ENCODE assay signal across 16 mouse cellular contexts in genomic region chr12:104969618-104970017, GRCm38 (mm10). TPM values are rescaled to one million over a fixed set of nuclear protein-coding genes. Genes with fewer than 3 reads are reported as not detected.
DNase-seq lines count a peak whose midpoint lies in the region; ATAC-seq and TF ChIP-seq lines count a peak whose summit lies in the region.
"Had no signal": no experiment of that assay in that cellular context is flagged by ENCODE, and none has a peak within 500 bp of the region (broad histone marks: within the 10 kb centered on the region; RNA-seq: fewer than 3 reads in every experiment).

No protein-coding gene starts in this region.

- no peak for TF ChIP-seq CTCF in gastrocnemius, adult 2 months (IDR thresholded peaks at IDR 0.05)
- TF ChIP-seq CTCF in kidney, adult 2 months (conservative IDR thresholded peaks at IDR 0.05; ENCODE audit: insufficient read depth, insufficient read length, low read depth, low read length) = no peak
- TF ChIP-seq CTCF in Patski (IDR thresholded peaks at IDR 0.05) = no peak

- peak; percentile 6 for DNase-seq in gastrocnemius, adult 2 months
- DNase-seq in gastrocnemius, adult 18-20 months (ENCODE audit: low spot score) = no peak
- no peak for DNase-seq in kidney, adult 2 months
- DNase-seq in kidney, adult 8-10 months = no peak
- no peak for DNase-seq in Patski (ENCODE audit: low read depth, low spot score)
- DNase-seq in frontal cortex, postnatal 14 days (ENCODE audit: low spot score in 2 of 2) = no peak
- no peak for DNase-seq in right cerebral cortex, adult 18-20 months
- DNase-seq: cerebellum, adult 18-20 months; cerebellum, adult 9-11 months; heart, postnatal 4 days had no signal

- TF ChIP-seq POLR2A in kidney, adult 2 months (IDR thresholded peaks at IDR 0.05; ENCODE audit: low read depth, low read length) = no peak

- POLR2A ChIA-PET in Patski (lab: Charles Lee) = no interaction called here

- no peaks in the 10 kb centered on the region for H3K4me1 ChIP-seq in kidney, adult 2 months (ENCODE audit: control insufficient read depth, insufficient read depth, low read length)
- H3K4me1 ChIP-seq: hindbrain, embryonic 12.5 days had no signal

- in situ Hi-C loops in Patski (cut with MboI; ENCODE audit: low pct_unique_long_range_greater_than_20kb) = no loop called here

- no peaks in the 10 kb centered on the region for H3K36me3 ChIP-seq in kidney, adult 2 months (ENCODE audit: control insufficient read depth, insufficient read depth, low read length)
- H3K36me3 ChIP-seq: forebrain, embryonic 15.5 days; hindbrain, embryonic 12.5 days had no signal

- H3K27ac ChIP-seq in gastrocnemius, adult 2 months = no peak overlapping the region; the same call in 1 of the 2 replicates
- peak overlapping the region; percentile 3; the same call in 1 of the 2 replicates for H3K27ac ChIP-seq in kidney, adult 2 months (ENCODE audit: insufficient read depth, low read depth, low read length)
- H3K27ac ChIP-seq: forebrain, embryonic 15.5 days; hindbrain, embryonic 12.5 days had no signal

- ATAC-seq in Patski = peak; percentile 54
- ATAC-seq: CD4-positive, CD25-positive, alpha-beta regulatory T cell, adult 4 months; forebrain, embryonic 15.5 days; hindbrain, embryonic 16.5 days; inflammation-experienced regulatory T-cells, adult 6 months; intestine, postnatal 0 days had no signal

- H3K4me3 ChIP-seq in gastrocnemius, adult 2 months = no peak overlapping the region
- H3K4me3 ChIP-seq in kidney, adult 2 months (ENCODE audit: insufficient read depth, low read depth, low read length) = no peak overlapping the region
- H3K4me3 ChIP-seq: forebrain, embryonic 15.5 days; hindbrain, embryonic 12.5 days had no signal

- intact Hi-C loops in gastrocnemius, adult 2 months (cut with DNase I) = no loop called here

- WGBS in kidney, adult 2 months = 73% methylated on average over 4 of the region's 4 CpGs

- CTCF ChIA-PET in Patski (lab: Charles Lee) = interaction anchor here (0.6 kb wide), 1 partner anchor 56 kb away, joined by 3 read pairs; no protein-coding TSS in a partner anchor

- no peaks in the 10 kb centered on the region for H3K27me3 ChIP-seq in kidney, adult 2 months (replicated peaks; ENCODE audit: control insufficient read depth, insufficient read depth, low read length)
- no peaks in the 10 kb centered on the region for H3K27me3 ChIP-seq in Patski
- H3K27me3 ChIP-seq: hindbrain, embryonic 12.5 days had no signal

RNA-seq across cellular contexts. Expression of gene Syne3, which starts 40.0 kb away (rescaled TPM):
- total RNA-seq in gastrocnemius, adult 2 months (2021) = 1 to 10 TPM; 4.1 to 4.7 TPM
- total RNA-seq in gastrocnemius, adult 18-20 months (2021) = 1 to 10 TPM; 3.6 to 4.3 TPM
- 2.7 and 3.1 TPM in 2 replicates for polyA plus RNA-seq in kidney, adult 2 months (2012; rRNA removed)
- polyA plus RNA-seq in Patski (2021) = 14.2 TPM
